Mouse (Mus musculus) forebrain, embryonic 14.5 days (tissue): ENCODE measurements around the gene Cfap77. TPM values are rescaled to one million over a fixed set of nuclear protein-coding genes. Genes with fewer than 3 reads are reported as not detected.

Source experiments
- ATAC-seq: fragments of 200-750 bp; cut with Nextera tagmentation; 2 replicates; pipeline ENCODE4 v1.8.0; 2017; ENCODE audit warnings: mild to moderate bottlenecking, moderate library complexity
- DNase-seq: peaks from one replicate; pipeline ENCODE4 v3.0.0-alpha.2; 2015; ENCODE audit warnings: low spot score
- H3K27ac ChIP-seq: fragments of 300-500 bp; sonication (generic); 2 replicates; pipeline ENCODE4 v1.5.1; 2014; ENCODE audit warnings: low read depth, mild to moderate bottlenecking, control low read depth, low read length, moderate library complexity
- H3K27me3 ChIP-seq: fragments of 300-500 bp; sonication (generic); replicated peaks from 2 replicates; pipeline ENCODE4 v1.6.1; 2014; ENCODE audit warnings: low read length, control low read depth, mixed read lengths; ENCODE audit not compliant: control insufficient read depth, insufficient read depth
- H3K36me3 ChIP-seq: fragments of 300-500 bp; sonication (generic); 2 replicates; pipeline ENCODE4 v1.6.1; 2014; ENCODE audit warnings: low read length, control low read depth; ENCODE audit not compliant: control insufficient read depth, insufficient read depth
- H3K4me1 ChIP-seq: fragments of 300-500 bp; sonication (generic); 2 replicates; pipeline ENCODE4 v1.6.1; 2014; ENCODE audit warnings: antibody characterized with exemption, low read length, control low read depth; ENCODE audit not compliant: control insufficient read depth, insufficient read depth
- H3K4me2 ChIP-seq: fragments of 300-500 bp; sonication (generic); 2 replicates; pipeline ENCODE4 v1.6.1; 2014; ENCODE audit warnings: mild to moderate bottlenecking, control low read depth, low read length
- H3K4me3 ChIP-seq: fragments of 300-500 bp; sonication (generic); 2 replicates; pipeline ENCODE4 v1.5.1; 2014; ENCODE audit warnings: low read depth, low read length, control low read depth
- H3K9ac ChIP-seq: fragments of 300-500 bp; sonication (generic); 2 replicates; pipeline ENCODE4 v1.6.1; 2014; ENCODE audit warnings: mild to moderate bottlenecking, low read length, control low read depth, moderate library complexity
- H3K9me3 ChIP-seq: fragments of 300-500 bp; sonication (generic); replicated peaks from 2 replicates; pipeline ENCODE4 v1.6.1; 2016; ENCODE audit warnings: low read length, control low read depth, mixed read lengths; ENCODE audit not compliant: control insufficient read depth
- WGBS: fragments of 180-500 bp; shearing (Covaris S2); extraction: QIAGEN DNeasy Blood & Tissue Kit; methylation state at CpG from one replicate; pipeline ENCODE4 v1.1.7; 2014; 5-methylcytosine and 5-hydroxymethylcytosine counted together
- polyA plus RNA-seq: library from polyadenylated mRNA; unstranded; fragments of >200 nt; fragmentation: Nextera tagmentation; extraction: Ambion mirVana; gene quantifications from 2 replicates; pipeline ENCODE4 v1.2.1, GENCODE M21; 2014

Gene Cfap77
- polyA plus RNA-seq, 1 experiment from 2014 or later, result 0.11 TPM

DNA sequence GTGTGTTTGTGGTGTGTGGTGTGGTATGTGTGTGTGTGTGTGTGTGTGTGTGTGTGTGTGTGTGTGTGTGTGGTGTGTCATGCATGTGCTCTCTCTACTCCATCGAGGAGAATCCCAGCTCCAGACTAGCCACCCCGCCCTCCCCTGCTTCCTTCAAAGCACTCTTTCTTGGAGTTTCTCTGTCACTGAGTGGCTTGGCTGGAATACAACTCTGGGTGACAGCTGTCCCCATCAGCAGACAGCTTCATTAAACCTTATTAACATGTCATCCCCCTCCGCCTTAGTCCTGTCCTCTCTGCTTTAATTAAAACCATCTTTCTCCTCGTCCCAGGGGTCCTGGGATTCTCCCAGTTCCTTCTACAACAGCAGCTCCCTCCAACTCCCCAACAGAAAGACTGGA lies 59.4 kb downstream of the Cfap77 start:
- no peak overlapping the region for H3K9ac ChIP-seq

DNA sequence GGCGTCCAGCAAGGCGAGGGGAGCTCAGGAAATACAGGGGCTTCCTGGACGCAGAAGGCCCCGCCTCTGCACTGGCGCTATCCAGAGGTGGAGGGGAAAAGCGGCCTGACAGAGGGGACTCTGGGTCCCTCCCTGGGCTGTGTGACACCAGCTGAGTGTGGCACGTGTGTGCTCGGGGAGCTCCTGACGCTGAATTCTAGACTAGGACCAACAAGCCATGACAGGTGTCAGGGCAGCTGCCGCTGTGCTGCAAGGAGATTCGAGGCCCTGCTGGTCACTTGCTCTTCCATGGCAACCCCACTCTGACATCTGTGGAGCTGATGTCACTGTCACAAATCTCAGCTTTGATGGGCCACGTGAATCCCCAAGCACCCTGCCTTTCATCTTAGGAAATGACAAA lies 60.9 kb downstream of the Cfap77 start:
- ATAC-seq (no peak), DNase-seq (no peak)
- Histone ChIP-seq H3K27me3 (peaks cover 15% of the 10 kb centered on the region; the same call in 1 of the 2 replicates), H3K36me3 (no peaks in the 10 kb centered on the region), H3K27ac (no peak overlapping the region), H3K4me1 (peaks cover 11% of the 10 kb centered on the region), H3K9ac (no peak overlapping the region), H3K9me3 (no peaks in the 10 kb centered on the region), H3K4me3 (no peak overlapping the region), H3K4me2 (no peak overlapping the region)
- WGBS, result 77% methylated on average over 12 of the region's 12 CpGs

More for the DNA sequence above, 59.4 kb downstream of the Cfap77 start:
- Histone ChIP-seq H3K4me3 (no peak overlapping the region), H3K4me2 (no peak overlapping the region), H3K36me3 (no peaks in the 10 kb centered on the region), H3K9me3 (no peaks in the 10 kb centered on the region), H3K4me1 (peaks cover 11% of the 10 kb centered on the region), H3K27me3 (peaks cover 19% of the 10 kb centered on the region), H3K27ac (no peak overlapping the region)
- DNase-seq, result no peak
- no peak for ATAC-seq
- WGBS, result 43% methylated on average over 4 of the region's 4 CpGs

- Histone ChIP-seq H3K4me1 (no peaks in the 10 kb centered on the region), H3K9ac (no peak overlapping the region), H3K27ac (no peak overlapping the region), H3K4me3 (no peak overlapping the region), H3K27me3 (0 out of 2 replicates have a peak, but pooled peaks cover 3% of the 10 kb centered on the region), H3K36me3 (no peaks in the 10 kb centered on the region), H3K4me2 (no peak overlapping the region), H3K9me3 (no peaks in the 10 kb centered on the region)
- DNase-seq (no peak), ATAC-seq (no peak)
- WGBS, result 94% methylated on average over 3 of the region's 3 CpGs
Observed at GRCm38 (mm10) chr2:28988781-28989180, 66.1 kb downstream of the Cfap77 start.

DNA sequence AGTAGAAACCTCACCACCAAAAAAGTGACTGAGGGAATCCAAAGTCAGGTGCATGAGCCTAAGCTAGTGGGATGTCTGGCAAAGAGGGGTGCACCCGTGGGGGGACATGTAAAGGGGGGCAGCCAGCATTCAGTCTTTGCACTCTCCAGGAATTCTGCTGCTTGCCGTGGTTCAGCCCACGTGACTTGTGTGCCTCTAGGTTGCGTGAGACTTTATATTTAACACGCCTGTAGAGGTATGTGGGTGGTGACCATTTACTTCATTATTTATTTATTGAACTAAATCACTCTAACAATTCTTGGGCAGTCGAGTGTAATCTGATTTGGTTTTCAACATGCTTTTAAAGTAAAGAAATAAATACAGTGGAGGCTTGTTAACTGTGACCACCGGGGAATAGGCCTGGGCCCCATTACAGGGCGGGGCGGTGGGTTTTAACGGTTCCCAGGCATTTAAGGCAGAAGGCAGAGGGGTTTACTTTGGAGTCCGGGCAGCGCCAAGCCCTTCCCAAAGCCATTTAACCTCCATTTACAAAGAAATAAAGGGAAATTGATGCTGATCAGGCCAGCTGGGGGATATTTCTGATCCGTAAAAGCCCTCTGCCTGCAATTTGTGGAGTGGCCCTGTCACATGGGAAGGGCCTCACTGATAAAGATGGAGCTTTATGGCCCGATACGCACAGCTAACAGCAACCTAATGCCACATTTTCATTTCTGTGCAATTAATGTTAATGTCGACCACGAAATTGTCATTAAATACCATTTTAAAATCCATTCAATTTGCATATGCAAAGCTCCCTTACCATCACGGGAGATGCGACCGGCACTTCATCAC lies 74.6 kb downstream of the Cfap77 start:
- WGBS, result 46% methylated on average over 20 of the region's 20 CpGs
- no peak for ATAC-seq
- Histone ChIP-seq H3K4me3 (no peak overlapping the region), H3K9ac (no peak overlapping the region), H3K27ac (no peak overlapping the region), H3K27me3 (peaks cover 15% of the 10 kb centered on the region), H3K9me3 (no peaks in the 10 kb centered on the region), H3K4me2 (no peak overlapping the region), H3K4me1 (no peaks in the 10 kb centered on the region), H3K36me3 (no peaks in the 10 kb centered on the region)
- DNase-seq, result no peak

- Histone ChIP-seq H3K4me1 (peaks cover 3% of the 10 kb centered on the region; the same call in 1 of the 2 replicates), H3K4me3 (no peak overlapping the region), H3K9ac (no peak overlapping the region), H3K27me3 (peaks cover 28% of the 10 kb centered on the region), H3K9me3 (no peaks in the 10 kb centered on the region), H3K4me2 (no peak overlapping the region), H3K27ac (no peak overlapping the region), H3K36me3 (no peaks in the 10 kb centered on the region)
- DNase-seq, result peak; percentile 39
- 45% methylated on average over 4 of the region's 4 CpGs for WGBS
- ATAC-seq, result no peak
Observed at GRCm38 (mm10) chr2:28978461-28978860, 76.4 kb downstream of the Cfap77 start.

- ATAC-seq, result peak; percentile 78
- H3K36me3 ChIP-seq, result no peaks in the 10 kb centered on the region
- no peak overlapping the region for H3K9ac ChIP-seq
- H3K27me3 ChIP-seq, result peaks cover 35% of the 10 kb centered on the region
- no peak overlapping the region for H3K27ac ChIP-seq
- 14% methylated on average over 7 of the region's 7 CpGs for WGBS
- H3K4me3 ChIP-seq, result no peak overlapping the region
- DNase-seq, result peak; percentile 89
- H3K4me1 ChIP-seq, result peaks cover 3% of the 10 kb centered on the region; the same call in 1 of the 2 replicates
- no peaks in the 10 kb centered on the region for H3K9me3 ChIP-seq
- no peak overlapping the region for H3K4me2 ChIP-seq
Observed at GRCm38 (mm10) chr2:28976635-28977034, 78.2 kb downstream of the Cfap77 start.

DNA sequence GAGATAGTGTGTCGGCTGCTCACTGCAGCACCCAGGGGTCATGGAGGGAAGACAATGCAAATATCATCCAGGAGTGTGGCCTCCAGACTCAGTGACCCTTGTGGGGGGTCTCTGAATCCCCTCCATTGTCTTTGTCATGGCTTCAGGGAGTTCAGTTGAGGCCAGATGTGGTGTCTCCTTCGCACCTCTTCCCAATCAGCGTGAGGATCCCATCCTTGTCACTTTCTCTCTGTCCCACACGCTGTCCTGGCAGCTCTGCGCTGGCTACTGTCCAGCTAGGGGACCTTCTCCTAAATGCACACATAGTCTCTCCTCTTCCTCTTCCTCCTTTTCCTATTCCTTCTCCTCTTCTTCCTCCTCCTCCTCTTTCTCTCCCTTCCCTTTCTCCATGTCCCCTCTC lies 79.3 kb downstream of the Cfap77 start:
- no peak overlapping the region for H3K9ac ChIP-seq

DNA sequence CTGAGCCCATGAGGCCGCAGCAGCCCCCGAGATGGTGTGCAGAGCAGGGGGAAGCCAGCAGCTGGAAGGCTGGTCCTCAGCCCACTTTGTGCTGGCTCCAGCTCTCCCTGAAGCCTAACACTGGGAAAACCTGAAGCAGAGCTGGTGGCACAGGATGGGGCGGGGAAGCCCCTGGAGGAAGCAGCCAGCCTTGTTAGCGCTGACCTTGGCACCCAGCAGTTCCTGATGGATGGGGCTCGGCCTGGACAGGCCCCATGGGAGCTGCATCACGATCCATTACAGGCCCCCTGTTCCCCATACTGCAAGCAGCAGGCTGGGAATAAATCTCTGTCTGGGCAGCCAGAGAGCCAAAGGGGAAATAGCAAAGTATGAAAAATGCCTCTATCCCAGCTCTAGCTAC lies 80.3 kb downstream of the Cfap77 start:
- no peak overlapping the region for H3K4me3 ChIP-seq
- H3K4me1 ChIP-seq, result peaks cover 3% of the 10 kb centered on the region; the same call in 1 of the 2 replicates
- H3K4me2 ChIP-seq, result no peak overlapping the region
- no peak overlapping the region for H3K9ac ChIP-seq
- DNase-seq, result no peak
- H3K27me3 ChIP-seq, result peaks cover 35% of the 10 kb centered on the region
- 41% methylated on average over 6 of the region's 6 CpGs for WGBS
- no peaks in the 10 kb centered on the region for H3K36me3 ChIP-seq
- ATAC-seq, result no peak
- H3K27ac ChIP-seq, result no peak overlapping the region
- H3K9me3 ChIP-seq, result no peaks in the 10 kb centered on the region

More for the DNA sequence above, 79.3 kb downstream of the Cfap77 start:
- peaks cover 3% of the 10 kb centered on the region; the same call in 1 of the 2 replicates for H3K4me1 ChIP-seq
- WGBS, result 70% methylated on average over 5 of the region's 5 CpGs
- H3K27ac ChIP-seq, result no peak overlapping the region
- peaks cover 35% of the 10 kb centered on the region for H3K27me3 ChIP-seq
- H3K9me3 ChIP-seq, result no peaks in the 10 kb centered on the region
- DNase-seq (no peak), ATAC-seq (no peak)
- no peaks in the 10 kb centered on the region for H3K36me3 ChIP-seq
- no peak overlapping the region for H3K4me3 ChIP-seq
- H3K4me2 ChIP-seq, result no peak overlapping the region

- no peak for ATAC-seq
- Histone ChIP-seq H3K9me3 (no peaks in the 10 kb centered on the region), H3K4me2 (no peak overlapping the region), H3K27me3 (peaks cover 35% of the 10 kb centered on the region), H3K4me3 (no peak overlapping the region), H3K4me1 (peaks cover 3% of the 10 kb centered on the region; the same call in 1 of the 2 replicates), H3K9ac (no peak overlapping the region), H3K27ac (no peak overlapping the region), H3K36me3 (no peaks in the 10 kb centered on the region)
- DNase-seq, result no peak
- WGBS, result 33% methylated on average over 15 of the region's 15 CpGs
Observed at GRCm38 (mm10) chr2:28973832-28974450, 80.9 kb downstream of the Cfap77 start.
